Mouse (Mus musculus) liver (tissue): ENCODE data around the gene Hcar2.

ENCODE experiments used
- DNase-seq: peaks from one replicate; pipeline ENCODE4 v3.0.0-alpha.2; 2020; ENCODE audit warnings: mixed read lengths

The Hcar2 gene

GRCm38 (mm10) chr5:123858798-123859197 is 6.5 kb downstream of the Hcar2 start:
- no peak for DNase-seq

DNA sequence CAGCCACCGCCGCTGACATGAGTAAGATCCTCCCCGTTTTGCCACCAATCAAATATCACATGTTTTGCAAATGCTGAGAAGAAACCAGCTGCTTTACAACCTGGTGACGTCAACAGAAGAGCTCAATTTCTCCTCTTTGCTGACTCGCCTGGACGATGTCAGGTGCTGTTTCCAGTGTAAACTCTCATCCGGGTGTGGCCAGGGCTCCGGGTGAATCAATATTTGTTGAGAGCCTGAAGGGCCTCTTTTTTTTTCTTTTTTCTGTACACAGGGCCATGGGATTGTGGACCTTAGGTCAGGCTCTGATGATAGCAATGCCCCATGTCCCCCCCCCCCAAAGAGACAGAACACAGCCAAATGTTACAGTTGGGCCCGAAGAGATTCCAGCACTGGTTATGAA is 10.8 kb downstream of the Hcar2 start:
- peak; percentile 40 for DNase-seq

- no peak for DNase-seq
Observed at GRCm38 (mm10) chr5:123853877-123854504, 11.3 kb downstream of the Hcar2 start.

DNA sequence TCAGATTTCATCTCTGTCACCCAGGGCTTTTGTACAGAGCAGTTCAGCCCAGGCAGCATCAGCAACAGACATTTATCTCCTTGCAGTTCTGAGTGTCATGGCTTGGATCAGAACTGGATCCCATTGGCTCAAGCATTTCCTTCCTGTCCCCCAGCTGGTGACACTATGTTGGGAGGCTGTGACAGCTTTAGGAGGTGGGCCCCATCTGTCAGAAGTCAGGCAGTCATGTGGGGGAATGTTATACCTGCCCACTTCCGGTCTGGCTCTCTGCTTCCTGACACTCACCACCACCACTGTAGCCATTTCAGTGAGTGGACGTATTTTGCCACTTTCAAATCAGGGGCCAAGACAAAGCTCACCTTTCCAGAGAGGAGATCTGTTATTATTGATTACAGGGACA is 13.9 kb downstream of the Hcar2 start:
- no peak for DNase-seq

- no peak for DNase-seq
Observed at GRCm38 (mm10) chr5:123844316-123844715, 21.0 kb downstream of the Hcar2 start.

GRCm38 (mm10) chr5:123843816-123844215 is 21.5 kb downstream of the Hcar2 start:
- no peak for DNase-seq

DNA sequence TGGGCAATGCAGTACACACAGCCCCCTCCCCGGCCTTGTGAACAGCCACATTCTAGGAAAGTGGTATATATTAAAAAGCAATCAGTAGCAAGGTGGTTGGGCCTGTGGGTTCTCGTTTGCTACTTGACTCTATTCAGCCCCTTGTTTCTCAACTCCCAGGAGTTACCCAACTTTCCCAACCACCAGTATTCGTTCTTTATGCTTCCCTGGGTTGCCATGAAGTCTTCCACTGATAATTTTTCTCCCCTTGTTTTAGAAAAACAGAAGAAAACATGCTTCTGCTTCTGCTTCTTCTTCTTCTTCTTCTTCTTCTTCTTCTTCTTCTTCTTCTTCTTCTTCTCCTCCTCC is 22.4 kb downstream of the Hcar2 start:
- DNase-seq: no peak

- DNase-seq: no peak
Observed at GRCm38 (mm10) chr5:123842221-123842934, 22.9 kb downstream of the Hcar2 start.

DNA sequence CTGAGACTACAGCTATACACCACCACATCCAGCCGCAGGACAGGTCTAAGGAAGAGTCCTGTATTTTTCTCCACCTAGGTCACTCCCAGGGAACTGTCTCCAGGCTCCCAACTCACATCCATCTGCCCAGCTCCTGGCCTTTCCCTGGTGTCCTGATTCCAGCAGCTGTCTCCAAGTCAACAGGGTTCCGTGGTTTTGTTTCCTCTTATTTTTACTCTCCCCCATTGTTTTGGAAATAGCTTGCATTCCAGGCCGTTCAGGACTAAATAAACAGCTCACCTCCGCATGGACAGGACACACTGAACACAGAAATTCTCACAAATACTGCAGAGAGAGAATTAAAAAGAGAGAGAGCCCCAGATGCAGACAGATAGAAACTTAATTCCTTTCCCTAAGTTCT is 27.9 kb downstream of the Hcar2 start:
- no peak for DNase-seq

DNA sequence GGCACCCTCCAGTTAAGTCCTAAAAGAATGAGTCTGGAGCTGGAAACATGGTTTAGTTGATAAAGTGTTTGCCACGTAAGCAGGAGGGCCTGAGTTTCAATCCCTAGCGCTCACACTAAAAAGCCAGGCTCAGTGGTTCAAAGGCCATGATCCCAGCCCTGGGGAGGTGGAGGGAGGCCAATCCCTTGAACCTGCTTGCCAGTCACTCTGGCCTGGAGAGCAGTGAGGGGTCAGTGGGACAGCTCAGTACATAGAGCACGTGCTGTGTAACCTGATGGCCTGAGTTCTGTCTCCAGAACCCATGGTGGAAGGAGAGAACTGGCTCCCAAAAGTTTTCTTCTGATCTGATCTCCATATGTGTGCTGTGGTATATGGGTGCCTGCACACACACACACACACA is 30.5 kb downstream of the Hcar2 start:
- peak; percentile 13 for DNase-seq

GRCm38 (mm10) chr5:123832309-123832708 is 33.0 kb downstream of the Hcar2 start:
- DNase-seq: no peak

GRCm38 (mm10) chr5:123827659-123828091 is 37.6 kb downstream of the Hcar2 start:
- DNase-seq: no peak

DNA sequence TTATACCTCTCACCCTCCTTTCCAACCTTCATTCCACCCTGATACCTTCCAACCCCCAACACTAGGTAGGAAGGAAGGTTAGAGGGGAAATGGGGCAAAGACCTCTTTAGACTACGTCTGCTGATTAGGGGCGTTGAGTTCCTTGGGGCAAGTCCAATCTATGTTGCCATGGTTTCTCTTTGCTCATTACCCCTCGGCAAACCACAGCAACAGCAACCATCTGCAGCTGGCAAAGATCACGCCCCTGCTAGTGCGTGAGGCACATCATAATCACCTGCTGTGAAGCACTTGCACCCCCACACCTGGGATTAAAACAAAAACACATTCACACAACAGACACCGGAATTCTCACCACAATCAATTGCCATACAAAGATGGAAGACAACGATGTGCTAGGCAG is 42.6 kb downstream of the Hcar2 start:
- DNase-seq: no peak

DNA sequence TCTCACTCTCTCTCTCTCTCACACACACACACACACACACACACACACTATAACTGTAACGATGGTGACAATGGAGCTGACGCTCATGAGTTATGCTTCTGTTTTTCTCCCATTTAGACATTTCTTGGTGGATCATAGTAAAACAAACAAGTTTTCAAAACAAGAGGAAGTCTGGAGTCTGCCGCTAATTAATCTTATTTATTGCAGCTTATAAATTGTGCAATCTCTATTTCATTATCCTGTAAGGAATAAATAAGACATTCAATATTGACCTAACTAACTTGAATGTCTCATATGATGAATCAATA is 44.1 kb downstream of the Hcar2 start:
- no peak for DNase-seq

GRCm38 (mm10) chr5:123820501-123821263 is 44.6 kb downstream of the Hcar2 start:
- DNase-seq: no peak

- DNase-seq: no peak
Observed at GRCm38 (mm10) chr5:123818941-123819577, 46.2 kb downstream of the Hcar2 start.

- DNase-seq: no peak
Observed at GRCm38 (mm10) chr5:123816891-123817290, 48.4 kb downstream of the Hcar2 start.
